Mouse (Mus musculus) ES-E14 (cell line): ENCODE measurements around the gene Btk. TPM values are rescaled to one million over a fixed set of nuclear protein-coding genes. Genes with fewer than 3 reads are reported as not detected.

Experiments used
- DNase-seq: peaks from one replicate; pipeline ENCODE4 v3.0.0-alpha.2; 2013; ENCODE audit warnings: low read depth, low spot score
- H3K27ac ChIP-seq: 2 replicates; pipeline ENCODE4 v1.5.1; 2012; ENCODE audit warnings: low read depth, mild to moderate bottlenecking, low read length, moderate library complexity, mixed read lengths; ENCODE audit not compliant: poor library complexity, insufficient read depth, severe bottlenecking
- H3K36me3 ChIP-seq: 2 replicates; pipeline ENCODE4 v1.6.1; 2012; ENCODE audit warnings: mild to moderate bottlenecking, low read length, moderate library complexity, mixed read lengths; ENCODE audit not compliant: control insufficient read depth, poor library complexity, insufficient read depth, severe bottlenecking
- H3K4me1 ChIP-seq, 2 experiments: fragments of 150-350 bp in 1 of 2; sonication (generic) in 1 of 2; 2 replicates each; pipeline ENCODE4 v1.6.1; 2012; ENCODE audit warnings: low read length in 2 of 2, mild to moderate bottlenecking in 1 of 2, mixed read lengths in 1 of 2; ENCODE audit not compliant: control insufficient read depth in 2 of 2, insufficient read depth in 2 of 2, poor library complexity in 1 of 2
- H3K4me3 ChIP-seq, 2 experiments: fragments of 150-350 bp in 1 of 2; sonication (generic) in 1 of 2; 2 replicates each; pipeline ENCODE4 v1.5.1; 2012; ENCODE audit warnings: low read length in 2 of 2, low read depth in 1 of 2, mild to moderate bottlenecking in 1 of 2, mixed read lengths in 1 of 2; ENCODE audit not compliant: insufficient read depth in 1 of 2, poor library complexity in 1 of 2, severe bottlenecking in 1 of 2
- H3K9ac ChIP-seq: 2 replicates; pipeline ENCODE4 v1.6.1; 2012; ENCODE audit warnings: low read depth, mild to moderate bottlenecking, low read length, mixed read lengths; ENCODE audit not compliant: poor library complexity, insufficient read depth, severe bottlenecking
- H3K9me3 ChIP-seq: fragments of 150-350 bp; sonication (generic); 2 replicates; pipeline ENCODE4 v1.6.1; 2012; ENCODE audit warnings: low read depth, mild to moderate bottlenecking, low read length; ENCODE audit not compliant: control insufficient read depth, insufficient read depth
- CHD2 ChIP-seq: IDR thresholded peaks from 2 replicates; pipeline ENCODE4 v1.6.1; 2014; ENCODE audit warnings: mild to moderate bottlenecking, low read depth, low read length, inconsistent platforms
- HCFC1 ChIP-seq: IDR thresholded peaks from 2 replicates; pipeline ENCODE4 v1.6.1; 2012; ENCODE audit warnings: low read length, inconsistent platforms, borderline replicate concordance; ENCODE audit not compliant: insufficient read depth
- MAFK ChIP-seq: IDR thresholded peaks from 2 replicates; pipeline ENCODE4 v1.6.1; 2014; ENCODE audit warnings: mild to moderate bottlenecking, low read depth, low read length, inconsistent platforms; ENCODE audit not compliant: insufficient read depth
- ZC3H11A ChIP-seq: IDR thresholded peaks from 2 replicates; pipeline ENCODE4 v1.6.1; 2012; ENCODE audit warnings: low read depth, mild to moderate bottlenecking, inconsistent platforms, low read length, borderline replicate concordance
- ZNF384 ChIP-seq: IDR thresholded peaks from 2 replicates; pipeline ENCODE4 v1.6.1; 2012; ENCODE audit warnings: low read depth, low read length, inconsistent platforms
- in situ Hi-C, 2 experiments: fragments of 600-800 bp; cut with MboI; formaldehyde crosslinking; loops; one replicate each; pipeline ENCODE4 v1.15.1; 2025; ENCODE audit warnings: low sequenced_read_pairs in 2 of 2, inconsistent platforms in 1 of 2; ENCODE audit not compliant: unreplicated experiment in 2 of 2
- total RNA-seq: library from RNA; depleted of rRNA; stranded (reverse); fragments of 300-350 nt; gene quantifications from 2 replicates; pipeline ENCODE4 v1.2.3, GENCODE M21; 2012; rRNA removed

Btk gene
- total RNA-seq, 1 experiment: 0.31 TPM

DNA sequence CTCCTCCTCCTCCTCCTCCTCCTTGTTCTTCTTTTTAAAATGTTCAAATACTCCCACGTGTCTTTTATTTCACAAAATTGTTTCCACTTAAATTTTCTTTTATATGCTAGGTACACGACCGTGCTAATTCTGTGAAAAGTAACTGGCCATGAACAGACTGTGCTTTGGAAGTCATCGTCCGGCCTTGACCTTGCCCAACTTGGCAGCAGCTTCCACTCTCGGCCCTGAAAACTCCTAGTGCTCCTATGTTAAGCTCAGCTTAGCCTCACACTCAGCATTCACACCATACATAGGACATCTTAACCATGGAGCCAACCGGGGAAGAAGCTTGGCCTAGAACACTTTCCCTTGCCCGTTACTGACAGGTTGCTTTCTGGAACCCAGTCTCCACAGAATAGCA, 82.7 kb downstream of the Btk start:
- TF ChIP-seq CHD2: no peak
- TF ChIP-seq MAFK: no peak
- TF ChIP-seq ZNF384: no peak
- TF ChIP-seq ZC3H11A: no peak
- TF ChIP-seq HCFC1: no peak

More for the DNA sequence above, 82.7 kb downstream of the Btk start:
- Histone ChIP-seq H3K36me3 (no peaks in the 10 kb centered on the region), H3K9me3 (no peaks in the 10 kb centered on the region), H3K9ac (no peak overlapping the region), H3K4me1 (no peaks in the 10 kb centered on the region), H3K27ac (no peak overlapping the region), H3K4me3 (no peak overlapping the region)
- in situ Hi-C loops: no loop called here
- no peak for DNase-seq

Other genes starting within 250 kb of the Btk start
- 1.2 and 1.4 TPM in 2 replicates for gene Drp2, start 179.0 kb downstream of the Btk start, total RNA-seq
- 1.0 and 3.3 TPM in 2 replicates for gene Taf7l, start 107.1 kb downstream of the Btk start, total RNA-seq
- 20.2 and 42.4 TPM in 2 replicates for gene Timm8a1, start 41.7 kb downstream of the Btk start, total RNA-seq
- gene Rpl36a, start 2.1 kb upstream of the Btk start, total RNA-seq: 1,690 and 1,886 TPM in 2 replicates
- 17.2 and 26.7 TPM in 2 replicates for gene Gla, start 17.6 kb upstream of the Btk start, total RNA-seq
- gene Hnrnph2, start 17.6 kb upstream of the Btk start, total RNA-seq: 40.6 and 53.6 TPM in 2 replicates
- 16.7 and 23.6 TPM in 2 replicates for gene Armcx4, start 102.9 kb upstream of the Btk start, total RNA-seq
- gene Armcx1, start 134.4 kb upstream of the Btk start, total RNA-seq: 13.7 and 17.5 TPM in 2 replicates
- 4.2 and 8.0 TPM in 2 replicates for gene Armcx6, start 167.8 kb upstream of the Btk start, total RNA-seq
- gene Armcx3, start 173.0 kb upstream of the Btk start, total RNA-seq: 5.5 and 5.8 TPM in 2 replicates
- gene Armcx2, start 225.7 kb upstream of the Btk start, total RNA-seq: 20.7 and 35.6 TPM in 2 replicates